Mouse (Mus musculus) monocyte, adult 5-6 weeks (primary cell): ENCODE measurements around the gene Cpox. TPM values are rescaled to one million over a fixed set of nuclear protein-coding genes. Genes with fewer than 3 reads are reported as not detected.
"Not testable (repeated sequence)": the region's sequence is repeated elsewhere in the genome, so short reads cannot be mapped to it uniquely, and the experiment has no call there.

Source experiments
- ATAC-seq: fragments of 153-309, 156-312 bp; replicated peaks from 2 replicates; pipeline ENCODE4 v1.8.0; 2017; ENCODE audit warnings: mild to moderate bottlenecking; ENCODE audit not compliant: low TSS enrichment, insufficient number of reproducible peaks, severe bottlenecking, poor library complexity, low FRiP score
- total RNA-seq: library from RNA; stranded (forward); fragments of 200-1000, 200-491, 200-594 nt; gene quantifications from 3 replicates; pipeline ENCODE4 v1.2.3, GENCODE M21; 2017

The Cpox gene
- total RNA-seq, 1 experiment from 2014 or later: 10.7 TPM

DNA sequence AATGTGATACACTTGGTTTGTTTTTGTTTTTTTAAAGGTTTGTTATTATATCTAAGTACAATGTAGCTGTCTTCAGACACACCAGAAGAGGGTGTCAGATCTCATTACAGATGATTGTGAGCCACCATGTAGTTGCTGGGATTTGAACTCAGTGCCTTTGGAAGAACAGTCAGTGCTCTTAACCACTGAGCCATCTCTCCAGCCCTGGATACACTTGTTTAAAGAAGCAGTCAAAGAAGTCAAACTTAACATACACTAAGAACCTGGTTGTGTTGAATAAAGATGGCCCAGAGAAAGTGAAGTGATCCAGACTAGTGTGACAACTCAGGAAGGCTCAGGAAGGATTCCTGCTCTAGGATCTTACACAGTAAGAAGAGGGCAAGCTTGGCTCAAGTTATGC lies 5.0 kb upstream of the Cpox start:
- not testable (repeated sequence) for ATAC-seq

- not testable (repeated sequence) for ATAC-seq
Observed at GRCm38 (mm10) chr16:58666681-58667080, 3.4 kb upstream of the Cpox start.

GRCm38 (mm10) chr16:58668586-58668985 lies 1.5 kb upstream of the Cpox start:
- no peak for ATAC-seq

- ATAC-seq: no peak
Observed at GRCm38 (mm10) chr16:58669264-58669663, 828 bp upstream of the Cpox start.

- ATAC-seq: no peak
Observed at GRCm38 (mm10) chr16:58670643-58671042, 551 bp downstream of the Cpox start.

DNA sequence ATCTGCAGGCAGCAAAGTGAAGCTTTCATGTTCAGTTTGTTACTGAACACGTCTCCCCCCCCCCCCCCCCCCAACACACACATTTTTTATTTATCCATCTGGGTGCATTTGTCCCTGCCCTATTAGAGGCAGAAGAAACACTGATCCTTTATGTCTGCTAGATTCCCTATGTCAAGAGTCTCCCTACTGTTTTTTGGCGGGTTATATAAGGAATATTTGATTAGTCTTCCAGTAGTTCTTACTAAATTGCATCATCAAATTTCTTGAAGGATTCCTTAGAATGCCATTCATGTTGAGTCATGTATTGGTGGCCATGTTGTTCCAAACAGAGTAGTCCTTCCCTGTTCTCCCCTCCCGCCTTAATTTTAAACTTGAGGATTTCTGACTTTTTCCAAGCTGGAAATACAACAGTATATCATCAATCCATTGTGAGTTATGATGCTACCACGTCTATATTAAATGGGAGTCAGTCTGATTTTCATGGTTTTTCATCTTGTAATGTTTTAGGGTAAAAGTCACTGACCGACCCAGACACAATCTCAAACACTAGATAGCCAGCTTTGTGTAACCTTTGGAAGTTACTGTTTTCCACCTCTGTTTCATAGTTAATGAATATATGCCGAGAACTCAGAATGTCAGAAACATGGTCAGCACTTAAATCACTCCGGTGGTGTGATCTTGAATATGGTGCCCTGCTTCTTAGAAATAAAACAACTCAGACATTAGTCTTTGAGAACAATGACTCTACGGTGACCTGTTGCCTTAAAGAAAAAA lies 1.3 kb downstream of the Cpox start:
- no peak for ATAC-seq

- ATAC-seq: no peak
Observed at GRCm38 (mm10) chr16:58672396-58672795, 2.3 kb downstream of the Cpox start.

GRCm38 (mm10) chr16:58673811-58674410 lies 3.8 kb downstream of the Cpox start:
- no peak for ATAC-seq

GRCm38 (mm10) chr16:58675256-58675655 lies 5.2 kb downstream of the Cpox start:
- ATAC-seq: no peak

DNA sequence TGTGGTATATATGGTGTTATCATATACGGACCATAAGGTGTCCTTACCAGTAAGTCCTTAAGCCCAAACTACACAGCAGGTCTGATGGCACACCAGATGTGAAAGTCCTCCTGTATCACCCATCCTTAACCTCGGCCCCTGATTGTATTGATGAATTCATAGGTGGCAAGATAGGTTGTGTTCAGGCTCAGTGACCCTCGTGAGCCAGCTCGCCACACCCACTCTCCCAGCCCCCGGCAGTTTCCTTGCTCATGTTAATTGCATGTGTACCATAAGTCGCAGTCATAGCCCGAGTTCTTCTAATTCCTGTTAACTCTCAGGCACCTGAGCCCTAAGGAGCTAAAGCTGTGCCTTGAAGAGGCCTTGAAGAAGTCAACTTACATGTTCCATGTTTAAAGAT lies 6.1 kb downstream of the Cpox start:
- no peak for ATAC-seq

GRCm38 (mm10) chr16:58676633-58677032 lies 6.5 kb downstream of the Cpox start:
- ATAC-seq: no peak

- ATAC-seq: no peak
Observed at GRCm38 (mm10) chr16:58677491-58677890, 7.4 kb downstream of the Cpox start.

GRCm38 (mm10) chr16:58678660-58679059 lies 8.6 kb downstream of the Cpox start:
- no peak for ATAC-seq

DNA sequence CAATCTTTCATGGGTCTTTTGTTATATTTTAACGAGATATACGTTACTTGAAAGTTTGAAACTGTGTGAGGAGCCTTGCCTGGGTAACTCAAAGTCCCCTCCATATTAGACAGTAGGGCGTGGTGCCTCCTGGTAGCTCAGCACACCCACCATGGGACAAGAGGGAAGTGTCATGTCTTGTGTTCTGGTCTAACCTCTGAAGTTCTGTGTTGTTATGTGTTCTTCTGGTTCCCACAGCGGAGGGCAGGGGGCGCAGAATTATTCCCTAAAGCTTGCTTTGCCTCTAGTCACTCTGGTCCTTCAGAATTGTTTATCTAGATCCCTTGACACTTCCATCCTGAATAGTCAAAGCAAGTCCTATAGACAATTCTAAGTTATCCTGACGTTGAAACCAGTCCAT lies 12.0 kb downstream of the Cpox start:
- no peak for ATAC-seq

- no peak for ATAC-seq
Observed at GRCm38 (mm10) chr16:58682870-58683269, 12.8 kb downstream of the Cpox start.

DNA sequence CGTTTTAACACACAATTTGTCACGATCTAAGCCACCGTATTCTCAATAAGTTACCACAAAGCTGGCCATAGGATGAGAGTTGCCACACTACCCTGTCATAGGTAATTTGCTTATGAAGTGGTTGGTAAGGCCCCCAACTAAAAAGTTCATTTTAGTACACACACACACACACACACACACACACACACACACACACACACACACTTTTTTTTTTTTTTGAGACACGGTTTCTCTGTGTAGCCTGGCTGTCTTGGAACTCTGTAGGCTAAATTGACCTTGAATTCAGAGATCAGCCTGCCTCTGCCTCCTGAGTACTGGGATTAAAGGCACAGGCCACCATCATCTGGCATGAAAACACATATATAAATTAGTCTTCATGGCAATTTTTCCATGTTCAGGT lies 13.8 kb downstream of the Cpox start:
- ATAC-seq: no peak

- no peak for ATAC-seq
Observed at GRCm38 (mm10) chr16:58684537-58684936, 14.4 kb downstream of the Cpox start.

DNA sequence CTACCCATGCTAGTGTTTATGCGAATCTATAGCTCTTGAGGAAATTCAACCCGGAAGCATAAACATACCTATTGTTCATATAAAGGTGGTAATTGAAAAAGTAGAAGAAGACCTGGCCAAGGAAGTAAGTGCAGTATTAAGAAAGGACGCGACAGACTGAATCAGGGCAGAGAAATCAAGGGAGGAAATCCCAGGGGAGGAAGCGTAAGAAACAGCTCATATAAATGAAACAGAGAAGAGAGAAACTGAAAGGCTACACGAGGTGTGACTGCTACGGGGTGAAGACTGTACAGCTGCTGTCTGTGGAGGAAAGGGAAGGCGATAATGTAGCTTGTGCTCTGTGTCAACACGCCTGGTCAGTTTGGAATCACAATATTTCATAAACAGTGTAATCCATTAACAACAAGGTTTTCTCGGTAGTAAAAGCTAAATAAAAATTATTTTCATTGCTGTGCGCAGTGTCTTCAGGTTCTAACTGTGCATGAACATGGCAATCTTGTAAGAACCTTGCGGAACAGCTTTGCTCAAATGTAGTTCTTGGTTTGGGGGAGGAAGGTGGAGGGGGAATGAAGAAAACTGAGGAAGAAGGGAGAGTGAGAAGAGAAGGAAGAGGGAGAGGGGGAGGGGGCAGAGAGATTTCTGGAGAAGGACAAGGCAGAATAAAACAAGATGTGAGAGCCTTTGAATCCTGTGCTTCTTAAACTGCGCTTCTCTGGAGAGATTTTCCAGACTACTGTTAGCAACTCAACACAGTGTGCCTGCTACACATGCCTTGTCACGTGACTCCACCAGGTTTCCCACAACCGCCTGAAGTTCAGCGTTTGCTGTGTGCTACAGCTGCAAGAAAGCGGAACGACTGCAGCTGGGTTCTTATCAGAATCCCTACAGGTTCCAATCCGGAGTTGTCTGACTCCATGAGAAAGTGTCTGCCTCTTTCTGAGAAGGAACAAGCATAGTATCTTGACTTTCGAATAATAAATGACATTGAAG lies 15.8 kb downstream of the Cpox start:
- no peak for ATAC-seq

DNA sequence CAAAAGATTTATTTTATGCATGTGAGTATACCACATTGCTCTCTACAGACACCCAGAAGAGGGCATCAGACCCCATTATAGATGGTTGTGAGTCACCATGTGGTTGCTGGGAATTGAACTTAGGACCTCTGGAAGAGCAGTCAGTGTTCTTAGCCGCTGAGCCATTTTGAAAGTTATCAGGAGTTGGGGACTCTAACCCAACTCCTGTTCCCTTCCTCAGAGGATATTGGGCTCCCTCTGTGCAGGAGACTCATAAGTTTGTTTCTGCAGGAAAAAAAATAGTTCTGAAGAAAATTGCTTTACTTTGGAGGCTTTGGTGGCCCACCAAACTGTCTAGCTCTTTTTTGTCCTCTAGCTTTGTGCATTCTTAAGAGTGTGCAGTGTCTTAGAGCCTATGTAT lies 18.4 kb downstream of the Cpox start:
- ATAC-seq: no peak
